Mouse (Mus musculus) limb, embryonic 12.5 days (tissue): ENCODE data around the gene Nisch. TPM values are rescaled to one million over a fixed set of nuclear protein-coding genes. Genes with fewer than 3 reads are reported as not detected.

ENCODE experiments used
- ATAC-seq: fragments of 200-750 bp; cut with Nextera tagmentation; 2 replicates; pipeline ENCODE4 v1.8.0; 2017; ENCODE audit warnings: low read depth, moderate TSS enrichment; ENCODE audit not compliant: insufficient number of reproducible peaks, insufficient read depth, low FRiP score, low TSS enrichment
- H3K27ac ChIP-seq: fragments of 300-500 bp; sonication (generic); 2 replicates; pipeline ENCODE4 v1.5.1; 2016; ENCODE audit warnings: mild to moderate bottlenecking, moderate library complexity
- H3K27me3 ChIP-seq: fragments of 300-500 bp; sonication (generic); 2 replicates; pipeline ENCODE4 v1.6.1; 2016; ENCODE audit warnings: mild to moderate bottlenecking, moderate library complexity
- H3K36me3 ChIP-seq: fragments of 300-500 bp; sonication (generic); 2 replicates; pipeline ENCODE4 v1.6.1; 2016; ENCODE audit warnings: mild to moderate bottlenecking, moderate library complexity
- H3K4me1 ChIP-seq: fragments of 300-500 bp; sonication (generic); replicated peaks from 2 replicates; pipeline ENCODE4 v1.6.1; 2016
- H3K4me2 ChIP-seq: fragments of 300-500 bp; sonication (generic); 2 replicates; pipeline ENCODE4 v1.6.1; 2016; ENCODE audit warnings: mild to moderate bottlenecking, moderate library complexity
- H3K4me3 ChIP-seq: fragments of 300-500 bp; sonication (generic); replicated peaks from 2 replicates; pipeline ENCODE4 v1.5.1; 2016; ENCODE audit warnings: mild to moderate bottlenecking
- H3K9ac ChIP-seq: fragments of 300-500 bp; sonication (generic); replicated peaks from 2 replicates; pipeline ENCODE4 v1.6.1; 2016; ENCODE audit warnings: mild to moderate bottlenecking, moderate library complexity
- H3K9me3 ChIP-seq: fragments of 300-500 bp; sonication (generic); 2 replicates; pipeline ENCODE4 v1.6.1; 2016; ENCODE audit warnings: mild to moderate bottlenecking, moderate library complexity
- WGBS: fragments of 180-500 bp; shearing (Covaris S2); methylation state at CpG from one replicate; pipeline ENCODE4 v1.1.7; 2016; 5-methylcytosine and 5-hydroxymethylcytosine counted together
- polyA plus RNA-seq: library from polyadenylated mRNA; unstranded; fragments of >200 nt; fragmentation: Nextera tagmentation; extraction: Ambion mirVana; gene quantifications from 2 replicates; pipeline ENCODE4 v1.2.1, GENCODE M21; 2016

Gene Nisch
- polyA plus RNA-seq, result 507 and 522 TPM in 2 replicates

DNA sequence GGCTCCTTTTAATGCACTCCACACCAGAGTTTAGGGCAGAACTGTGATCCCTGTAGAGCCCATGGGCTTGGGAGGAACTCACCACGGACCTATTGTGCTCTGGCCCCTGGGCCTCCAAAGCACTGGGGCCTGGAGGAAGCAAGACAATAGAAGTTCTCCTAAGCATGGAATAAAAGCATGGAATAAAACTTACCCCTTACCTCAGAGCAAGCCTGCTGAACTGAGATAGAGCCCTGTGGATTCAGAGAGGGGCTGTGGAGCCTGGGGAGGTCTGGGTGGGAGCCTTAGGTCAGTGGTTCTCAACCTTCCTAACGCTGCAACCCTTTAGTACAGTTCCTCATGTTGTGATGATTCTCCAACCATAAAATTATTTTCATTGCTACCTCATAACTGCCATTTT, at the start of gene Nisch:
Gene Nisch (minus strand): TSS at position 101 of the 400 bp plus-strand sequence.
- Histone ChIP-seq H3K4me2 (peak within 1 kb of the TSS; percentile 36), H3K27me3 (no peaks in the 10 kb centered on the region; the same call in 1 of the 2 replicates), H3K4me3 (no peak within 1 kb of the TSS; the same call in 1 of the 2 replicates), H3K4me1 (peaks cover 22% of the 10 kb centered on the region), H3K9me3 (no peaks in the 10 kb centered on the region), H3K36me3 (no peaks in the 10 kb centered on the region), H3K27ac (0 out of 2 replicates have a peak within 1 kb of the TSS, but pooled peaks have one; percentile 17), H3K9ac (peak within 1 kb of the TSS; percentile 23; the same call in 1 of the 2 replicates)
- no peak for ATAC-seq
- 74% methylated on average over 2 of the region's 2 CpGs for WGBS

DNA sequence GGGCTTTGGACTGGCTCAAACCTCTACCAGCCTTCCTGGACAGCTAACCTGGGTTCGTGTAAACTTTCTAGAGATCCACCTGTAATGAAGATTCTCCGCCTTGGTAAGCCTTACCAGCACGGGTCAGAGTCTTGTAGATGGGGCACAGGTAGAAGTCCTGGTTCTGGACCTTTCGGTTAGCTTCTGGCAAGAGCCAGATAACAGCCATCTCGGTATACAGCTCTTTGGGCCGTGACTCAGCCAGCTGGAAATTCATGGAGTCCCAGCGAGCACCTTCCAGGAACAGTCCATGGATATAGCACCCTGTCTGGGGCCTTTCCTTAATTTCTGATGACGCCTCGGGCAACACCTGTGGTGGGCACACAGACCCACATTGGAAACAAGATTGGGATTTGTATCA, 44.2 kb upstream of the Nisch start:
- H3K9ac ChIP-seq, result no peak overlapping the region
- peaks cover 76% of the 10 kb centered on the region for H3K36me3 ChIP-seq

DNA sequence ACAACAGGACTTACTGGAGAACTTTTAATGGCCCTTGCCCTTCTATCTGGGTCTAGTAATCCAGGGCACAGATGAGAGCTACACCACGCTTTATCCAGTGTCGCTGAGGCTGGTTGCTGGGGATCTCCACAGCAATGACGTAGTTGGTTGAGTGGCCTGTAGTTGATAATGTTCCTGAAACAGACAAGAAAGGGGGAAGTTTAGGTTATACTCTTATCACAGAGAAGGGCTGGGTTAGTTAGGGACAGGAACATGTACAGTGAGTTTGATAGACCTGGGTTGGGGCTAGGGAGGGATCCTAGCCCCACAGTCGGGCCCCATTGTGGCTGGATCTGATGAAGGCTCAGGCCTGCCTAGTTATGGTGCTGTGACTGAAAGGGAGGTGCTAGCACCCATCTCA, 43.6 kb upstream of the Nisch start:
- Histone ChIP-seq H3K9me3 (no peaks in the 10 kb centered on the region), H3K4me3 (no peak overlapping the region), H3K27ac (no peak overlapping the region), H3K4me1 (no peaks in the 10 kb centered on the region; the same call in 1 of the 2 replicates), H3K36me3 (peaks cover 82% of the 10 kb centered on the region), H3K9ac (no peak overlapping the region), H3K4me2 (no peak overlapping the region), H3K27me3 (no peaks in the 10 kb centered on the region)
- WGBS, result 94% methylated on average over 4 of the region's 4 CpGs
- no peak for ATAC-seq

More for the DNA sequence above, 44.2 kb upstream of the Nisch start:
- no peak overlapping the region for H3K27ac ChIP-seq
- 95% methylated on average over 9 of the region's 9 CpGs for WGBS
- no peaks in the 10 kb centered on the region; the same call in 1 of the 2 replicates for H3K4me1 ChIP-seq
- H3K4me3 ChIP-seq, result no peak overlapping the region
- H3K9me3 ChIP-seq, result no peaks in the 10 kb centered on the region
- H3K27me3 ChIP-seq, result no peaks in the 10 kb centered on the region
- H3K4me2 ChIP-seq, result no peak overlapping the region
- ATAC-seq, result no peak

DNA sequence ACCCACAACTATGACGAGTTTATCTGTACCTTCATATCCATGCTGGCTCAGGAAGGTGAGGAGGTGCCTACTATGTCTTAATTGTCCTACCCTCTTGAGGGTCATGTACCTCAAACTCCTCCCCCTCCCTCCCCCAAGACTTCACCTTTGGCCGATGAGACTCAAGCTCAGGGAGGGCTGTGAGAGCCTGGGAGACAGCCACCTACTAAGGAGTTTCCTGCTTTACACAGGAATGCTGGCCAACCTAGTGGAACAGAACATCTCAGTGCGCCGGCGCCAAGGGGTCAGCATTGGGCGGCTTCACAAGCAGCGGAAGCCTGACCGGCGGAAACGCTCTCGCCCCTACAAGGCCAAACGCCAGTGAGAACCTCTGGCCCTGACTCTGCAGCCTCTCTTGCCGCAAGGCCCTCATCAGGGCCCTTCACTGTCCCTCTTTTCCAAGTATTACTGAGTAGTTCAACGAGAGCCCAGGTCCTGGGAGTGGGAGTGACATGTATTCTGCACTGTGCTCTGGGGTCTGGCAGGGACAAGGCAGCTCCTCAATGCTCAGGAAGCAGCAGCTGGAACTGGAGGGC, 41.8 kb upstream of the Nisch start:
- 94% methylated on average over 14 of the region's 14 CpGs for WGBS

DNA sequence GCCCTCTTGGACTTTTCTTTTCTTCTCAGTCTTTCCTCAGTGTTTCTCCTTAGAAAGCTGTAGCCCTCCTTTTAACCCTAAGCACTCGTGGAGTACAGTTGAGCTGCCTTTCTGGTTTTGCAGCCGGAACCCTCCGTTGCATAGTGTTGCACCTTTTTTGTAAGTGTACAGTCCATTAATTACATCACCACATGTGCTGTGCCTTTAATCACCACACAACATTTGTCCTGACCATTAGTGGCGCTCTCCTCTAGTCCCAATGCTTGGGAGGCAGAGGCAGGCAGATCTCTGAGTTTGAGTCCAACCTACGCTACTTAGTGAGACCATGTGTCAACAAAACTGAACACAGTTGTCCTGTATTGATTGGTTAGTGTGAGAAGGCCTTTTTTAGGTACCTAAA, 35.3 kb upstream of the Nisch start:
- H3K27ac ChIP-seq, result no peak overlapping the region

More for the DNA sequence above, 41.8 kb upstream of the Nisch start:
- H3K4me3 ChIP-seq, result no peak overlapping the region
- H3K9me3 ChIP-seq, result no peaks in the 10 kb centered on the region
- H3K36me3 ChIP-seq, result peaks cover 100% of the 10 kb centered on the region
- H3K9ac ChIP-seq, result no peak overlapping the region
- no peak overlapping the region for H3K4me2 ChIP-seq
- H3K4me1 ChIP-seq, result no peaks in the 10 kb centered on the region
- no peak for ATAC-seq
- H3K27me3 ChIP-seq, result no peaks in the 10 kb centered on the region
- no peak overlapping the region for H3K27ac ChIP-seq

DNA sequence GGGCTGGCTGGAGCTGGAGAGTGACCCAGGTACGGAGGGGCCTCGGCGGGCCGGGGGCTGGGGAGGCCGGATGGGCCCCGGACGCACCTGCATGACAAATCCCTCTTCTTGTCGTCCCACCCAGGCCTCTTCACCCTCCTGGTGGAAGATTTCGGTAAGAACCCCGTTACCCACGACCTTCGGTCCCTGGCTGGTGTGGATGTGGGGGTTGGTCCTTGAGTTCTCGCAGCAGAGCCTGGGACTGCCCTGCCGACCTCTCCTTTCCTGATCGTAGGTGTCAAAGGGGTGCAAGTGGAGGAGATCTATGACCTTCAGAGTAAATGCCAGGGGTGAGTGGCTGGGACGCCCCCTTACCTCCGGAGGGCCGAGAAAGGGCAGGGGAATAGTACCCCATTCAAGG, 34.9 kb upstream of the Nisch start:
- peak; percentile 18; the same call in 1 of the 2 replicates for ATAC-seq
- H3K27me3 ChIP-seq, result no peaks in the 10 kb centered on the region
- H3K27ac ChIP-seq, result peak overlapping the region; percentile 73
- peak overlapping the region; percentile 82 for H3K4me2 ChIP-seq
- peak overlapping the region; percentile 93 for H3K9ac ChIP-seq
- peaks cover 16% of the 10 kb centered on the region for H3K4me1 ChIP-seq
- peaks cover 42% of the 10 kb centered on the region for H3K36me3 ChIP-seq
- peak overlapping the region; percentile 94 for H3K4me3 ChIP-seq
- H3K9me3 ChIP-seq, result no peaks in the 10 kb centered on the region
- 3% methylated on average over 18 of the region's 18 CpGs for WGBS

More for the DNA sequence above, 35.3 kb upstream of the Nisch start:
- Histone ChIP-seq H3K4me2 (peak overlapping the region; percentile 82), H3K27me3 (no peaks in the 10 kb centered on the region), H3K4me1 (peaks cover 16% of the 10 kb centered on the region), H3K4me3 (peak overlapping the region; percentile 94), H3K9ac (peak overlapping the region; percentile 93), H3K9me3 (no peaks in the 10 kb centered on the region), H3K36me3 (peaks cover 47% of the 10 kb centered on the region)
- 88% methylated on average over 5 of the region's 5 CpGs for WGBS
- no peak for ATAC-seq

DNA sequence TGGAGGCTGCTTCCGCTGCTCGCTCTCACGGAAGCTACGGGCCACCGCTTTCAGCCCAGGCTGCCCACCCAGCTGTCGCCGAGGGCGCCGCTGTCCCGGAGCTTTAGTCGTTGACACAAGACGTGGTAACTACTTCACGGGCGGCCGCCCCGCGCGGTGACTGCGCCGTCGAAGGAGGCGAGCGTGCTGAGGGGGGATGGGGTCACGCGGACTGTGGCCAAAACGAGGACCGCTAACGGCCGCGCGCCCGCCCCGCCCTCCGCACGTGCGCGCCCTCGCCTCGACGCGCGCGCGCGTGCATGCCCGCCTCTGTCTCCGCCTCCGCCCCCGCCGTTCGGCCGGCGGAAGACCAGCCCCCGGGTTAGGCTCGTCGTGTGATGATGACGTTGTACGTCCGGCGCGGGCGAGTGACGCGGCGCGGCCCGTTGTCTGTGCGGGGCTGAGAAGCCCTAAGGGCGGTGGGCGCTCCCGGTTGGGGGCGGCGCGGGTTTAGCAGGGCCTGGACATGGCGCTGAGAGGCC, 34.4 kb upstream of the Nisch start, which contains the start of the genes Phf7 and Bap1:
Gene Phf7 (minus strand): TSS at position 234 of the 521 bp plus-strand sequence.
Gene Bap1 (plus strand): TSS at position 367 of the 521 bp plus-strand sequence.
- peaks cover 16% of the 10 kb centered on the region for H3K4me1 ChIP-seq
- peak within 1 kb of the TSS; percentile 95 for H3K27ac ChIP-seq
- H3K9me3 ChIP-seq, result no peaks in the 10 kb centered on the region
- H3K9ac ChIP-seq, result peak within 1 kb of the TSS; percentile 93
- peak within 1 kb of the TSS; percentile 82 for H3K4me2 ChIP-seq
- H3K4me3 ChIP-seq, result peak within 1 kb of the TSS; percentile 94
- peak; percentile 84 for ATAC-seq
- WGBS, result under 1% methylated on average over 75 of the region's 75 CpGs
- H3K27me3 ChIP-seq, result no peaks in the 10 kb centered on the region
- peaks cover 37% of the 10 kb centered on the region for H3K36me3 ChIP-seq

DNA sequence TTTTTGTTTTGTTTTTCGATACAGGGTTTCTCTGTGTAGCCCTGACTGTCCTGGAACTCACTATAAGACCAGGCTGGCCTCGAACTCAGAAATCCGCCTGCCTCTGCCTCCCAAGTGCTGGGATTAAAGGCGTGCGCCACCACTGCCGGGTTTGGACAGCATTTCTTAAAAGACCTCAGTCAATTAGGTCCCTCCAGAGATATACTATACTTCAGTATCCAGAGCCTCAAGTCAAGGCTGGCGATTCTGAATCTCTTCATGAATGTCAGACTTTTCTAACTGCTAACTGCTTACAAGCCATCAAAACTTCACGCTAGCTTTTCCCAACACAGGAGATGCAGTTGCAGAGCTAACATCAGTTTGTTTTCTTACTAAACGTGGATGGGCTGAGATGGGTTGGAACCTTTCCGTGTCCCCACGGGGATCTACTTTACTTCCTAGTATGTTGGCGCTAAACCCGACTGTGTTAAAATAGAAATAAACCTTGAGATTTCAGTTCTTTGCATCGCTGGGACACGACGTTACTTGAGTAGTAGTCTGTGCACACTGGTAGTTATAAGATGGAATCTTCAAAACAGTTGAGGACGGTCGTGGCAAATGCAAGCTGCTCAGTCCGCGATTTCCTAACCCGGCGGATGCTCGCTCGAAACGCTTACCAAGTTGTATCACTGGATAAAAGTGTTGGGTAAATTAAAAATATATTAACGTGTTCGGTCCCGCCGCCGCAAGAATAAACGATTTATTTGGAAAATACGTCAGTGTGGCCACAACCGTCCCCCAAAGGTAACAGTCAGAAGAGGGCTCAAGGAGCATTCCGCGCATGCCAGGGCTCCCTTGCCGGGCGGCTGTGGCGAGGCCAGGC, 33.7 kb upstream of the Nisch start:
- WGBS, result 22% methylated on average over 38 of the region's 38 CpGs
- Histone ChIP-seq H3K4me2 (peak overlapping the region; percentile 82), H3K27me3 (no peaks in the 10 kb centered on the region), H3K9ac (peak overlapping the region; percentile 77), H3K27ac (peak overlapping the region; percentile 95), H3K4me3 (peak overlapping the region; percentile 94), H3K36me3 (peaks cover 31% of the 10 kb centered on the region), H3K4me1 (peaks cover 16% of the 10 kb centered on the region), H3K9me3 (no peaks in the 10 kb centered on the region)
- ATAC-seq, result peak; percentile 66; the same call in 1 of the 2 replicates

DNA sequence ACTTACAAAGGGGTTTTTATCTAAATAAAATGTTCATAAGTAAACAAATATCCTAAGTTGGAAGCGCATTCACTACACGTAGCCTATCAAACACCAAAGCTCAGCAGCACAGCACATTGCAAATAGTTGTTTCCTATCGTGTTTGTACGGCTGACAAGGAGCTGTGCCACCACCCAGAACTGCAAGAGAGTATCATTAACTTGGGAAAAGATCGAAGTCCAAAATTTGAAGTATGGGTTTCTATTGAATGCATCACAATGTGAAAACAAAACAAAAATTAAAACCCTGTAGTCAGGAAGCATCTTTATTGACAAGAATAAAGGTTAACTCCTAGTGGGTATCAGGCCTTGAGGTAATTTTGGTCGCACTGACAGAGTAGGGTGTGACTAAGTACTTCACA, 31.6 kb upstream of the Nisch start:
- ATAC-seq, result no peak
- WGBS, result 87% methylated on average over 6 of the region's 6 CpGs
- H3K4me3 ChIP-seq, result no peak overlapping the region
- no peaks in the 10 kb centered on the region for H3K27me3 ChIP-seq
- H3K36me3 ChIP-seq, result peaks cover 10% of the 10 kb centered on the region
- peaks cover 16% of the 10 kb centered on the region for H3K4me1 ChIP-seq
- no peaks in the 10 kb centered on the region for H3K9me3 ChIP-seq
- H3K9ac ChIP-seq, result no peak overlapping the region
- no peak overlapping the region for H3K27ac ChIP-seq
- H3K4me2 ChIP-seq, result no peak overlapping the region

DNA sequence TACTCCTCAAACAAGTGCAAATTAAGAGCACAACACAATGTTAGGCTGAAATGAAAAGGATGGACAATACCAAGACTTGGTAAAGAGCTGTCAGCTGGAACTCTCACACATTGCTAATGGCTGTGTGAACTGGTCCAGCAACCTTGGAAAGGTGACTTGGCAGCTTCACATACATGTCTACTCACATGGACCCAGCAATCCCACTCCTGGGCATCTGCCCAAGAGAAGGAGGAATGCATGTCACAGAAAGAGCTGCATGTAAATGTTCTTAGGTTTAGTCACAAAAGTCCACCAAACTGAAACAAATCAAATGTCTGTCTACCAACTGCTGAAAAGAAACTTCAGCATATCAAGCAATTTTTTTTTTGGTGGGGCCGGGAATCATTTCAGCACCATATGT, 29.2 kb upstream of the Nisch start:
- no peak overlapping the region for H3K4me2 ChIP-seq
- H3K4me3 ChIP-seq, result no peak overlapping the region
- WGBS, result 77% methylated on average over 1 of the region's 1 CpGs

DNA sequence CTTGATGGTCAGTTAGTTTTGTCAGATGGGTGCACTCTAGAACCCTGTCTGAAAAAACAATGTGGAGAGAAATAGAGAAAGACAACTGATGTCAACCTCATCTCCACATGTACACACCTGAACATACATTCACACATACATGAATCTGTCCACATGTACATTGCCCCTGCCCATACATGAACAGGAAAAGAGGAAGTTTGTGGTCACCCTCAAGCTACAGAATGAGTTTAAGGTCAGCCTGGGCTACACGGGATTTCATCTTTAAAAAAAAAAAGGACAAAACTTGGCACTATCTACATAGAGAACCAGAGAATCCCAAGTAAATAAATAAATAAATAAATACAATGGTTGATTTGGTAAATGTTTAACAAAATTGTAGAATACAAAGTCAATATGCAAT, 28.0 kb upstream of the Nisch start:
- no peaks in the 10 kb centered on the region for H3K27me3 ChIP-seq
- no peaks in the 10 kb centered on the region for H3K4me1 ChIP-seq
- WGBS, result 81% methylated on average over 1 of the region's 1 CpGs
- no peaks in the 10 kb centered on the region for H3K36me3 ChIP-seq
- no peak overlapping the region for H3K9ac ChIP-seq
- no peak overlapping the region for H3K4me3 ChIP-seq
- no peak for ATAC-seq
- H3K4me2 ChIP-seq, result no peak overlapping the region
- H3K27ac ChIP-seq, result no peak overlapping the region
- H3K9me3 ChIP-seq, result no peaks in the 10 kb centered on the region

More for the DNA sequence above, 29.2 kb upstream of the Nisch start:
- peaks cover 8% of the 10 kb centered on the region for H3K4me1 ChIP-seq
- no peaks in the 10 kb centered on the region for H3K27me3 ChIP-seq
- no peak overlapping the region for H3K27ac ChIP-seq
- ATAC-seq, result no peak
- H3K9me3 ChIP-seq, result no peaks in the 10 kb centered on the region
- H3K9ac ChIP-seq, result no peak overlapping the region
- H3K36me3 ChIP-seq, result no peaks in the 10 kb centered on the region
